Mouse (Mus musculus): Measurements from ENCODE around the gene Plcg2. TPM values are rescaled to one million over a fixed set of nuclear protein-coding genes. Genes with fewer than 3 reads are reported as not detected.

The Plcg2 gene
- polyA plus RNA-seq (2012; rRNA removed), result 5.5 and 6.2 TPM in 2 replicates

DNA sequence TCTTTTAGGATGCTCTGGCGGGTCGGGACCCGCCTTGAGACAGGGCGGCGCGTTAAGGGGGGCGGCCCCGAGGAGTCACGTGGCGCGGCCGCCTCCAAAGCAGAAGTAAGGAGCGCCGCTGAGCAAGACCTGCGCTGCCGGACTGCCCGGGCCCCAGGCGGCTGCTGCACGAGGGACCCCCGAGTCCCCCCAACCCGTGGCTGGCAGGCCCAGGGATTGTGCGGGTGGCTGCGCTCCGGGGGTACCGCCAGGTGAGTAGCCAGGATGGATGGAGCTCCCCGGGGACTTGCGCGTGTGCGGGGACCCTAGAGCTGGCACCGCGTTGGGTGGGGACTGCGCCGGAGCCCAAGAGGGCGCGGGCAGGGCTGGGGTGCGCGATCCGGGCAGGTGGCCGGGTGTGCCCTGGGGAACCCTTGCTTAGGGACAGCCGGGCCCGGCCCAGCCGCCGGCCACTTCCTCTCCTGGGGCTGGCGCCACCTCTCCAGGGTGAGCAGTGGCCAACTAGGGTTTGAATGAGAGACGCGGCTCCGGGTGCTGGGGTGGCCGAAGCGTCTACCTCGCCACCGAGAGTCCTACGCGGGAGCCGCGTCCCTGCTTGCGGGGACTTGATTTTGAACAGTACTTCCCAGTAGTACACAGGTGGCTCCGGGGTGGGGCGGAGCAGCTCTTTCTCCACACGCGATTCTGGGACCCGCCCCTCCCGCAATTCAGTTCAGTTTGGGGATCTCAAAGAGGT is at the start of gene Plcg2:
Plcg2 (plus strand) TSS at position 113 of the 736 bp plus-strand sequence.

DNA sequence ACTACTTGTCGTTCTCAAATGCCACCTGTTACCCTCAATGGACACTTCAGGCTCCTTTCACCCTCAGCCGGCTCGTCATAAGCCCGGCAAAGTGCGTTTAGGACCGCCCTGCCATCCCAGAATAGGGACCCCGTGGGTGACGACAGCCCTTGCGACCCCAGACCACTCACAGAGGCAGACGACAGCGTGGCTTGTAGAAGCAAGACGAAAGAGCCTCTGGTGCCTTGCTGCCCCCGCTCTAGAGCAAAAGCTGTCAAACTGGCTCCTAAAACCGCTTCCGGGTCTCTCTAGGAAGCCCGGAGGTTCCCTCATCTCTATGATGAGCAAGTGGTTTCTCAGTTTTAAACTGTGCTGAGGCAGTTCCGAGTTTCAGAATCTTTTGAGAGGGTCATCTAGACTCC is 175.3 kb downstream of the Plcg2 start, which contains the start of gene Sdr42e1:
Sdr42e1 (minus strand) TSS at position 260 of the 401 bp plus-strand sequence.

Other genes with a start within 250 kb of the Plcg2 start
- gene Cmip, start 241.2 kb upstream of the Plcg2 start, polyA plus RNA-seq (2012; rRNA removed), result 15.4 and 19.0 TPM in 2 replicates
- gene Sdr42e1, start 175.4 kb downstream of the Plcg2 start, polyA plus RNA-seq (2012; rRNA removed), result 17.5 and 18.0 TPM in 2 replicates
- 95.7 and 98.8 TPM in 2 replicates for gene Hsd17b2, start 203.6 kb downstream of the Plcg2 start, polyA plus RNA-seq (2012; rRNA removed)